Mouse (Mus musculus) left cerebral cortex, postnatal 36 days (tissue): ENCODE results near the gene Mphosph10. TPM values are rescaled to one million over a fixed set of nuclear protein-coding genes. Genes with fewer than 3 reads are reported as not detected.

Source experiments
- DNase-seq, 2 experiments: peaks; one replicate each; pipeline ENCODE4 v3.0.0; 2021 to 2022; ENCODE audit warnings: low spot score in 2 of 2, mixed read lengths in 1 of 2
- intact Hi-C: fragments of 180-260 bp; cut with DNase I; formaldehyde crosslinking; loops from one replicate; pipeline ENCODE4 v1.15.1; 2025
- total RNA-seq, 2 experiments: library from RNA; stranded (reverse); gene quantifications; 2 replicates each; pipeline ENCODE4 v1.2.3; 2021

The Mphosph10 gene
- total RNA-seq, result 10 to 100 TPM; 16.1 to 19.6 TPM

- intact Hi-C loops, result loop anchor here (5.0 to 10.0 kb wide), 3 partner anchors 113 to 350 kb away; partner anchors contain the start of gene Apba2
- DNase-seq, result peak; percentile 92 to 93
Observed at GRCm38 (mm10) chr7:64392122-64392818, at the start of gene Mphosph10, which contains the start of gene Mcee. TSS of gene Mphosph10 (minus strand) at chr7:64392268. TSS of gene Mcee (plus strand) at chr7:64392607.

- intact Hi-C loops, result no loop called here
- no peak for DNase-seq
Observed at GRCm38 (mm10) chr7:64440519-64440918, 48.5 kb upstream of the Mphosph10 start.

GRCm38 (mm10) chr7:64439595-64440518 is 47.8 kb upstream of the Mphosph10 start:
- intact Hi-C loops, result loop anchor here (10.0 kb wide), 1 partner anchor 55 kb away; no protein-coding TSS in a partner anchor
- no peak for DNase-seq

GRCm38 (mm10) chr7:64424861-64425260 is 32.8 kb upstream of the Mphosph10 start:
- intact Hi-C loops, result no loop called here
- no peak for DNase-seq

GRCm38 (mm10) chr7:64403989-64404388 is 11.9 kb upstream of the Mphosph10 start:
- intact Hi-C loops, result no loop called here
- no peak for DNase-seq

- intact Hi-C loops, result no loop called here
- no peak for DNase-seq
Observed at GRCm38 (mm10) chr7:64402452-64402851, 10.4 kb upstream of the Mphosph10 start.

GRCm38 (mm10) chr7:64400725-64401124 is 8.7 kb upstream of the Mphosph10 start:
- intact Hi-C loops, result no loop called here

GRCm38 (mm10) chr7:64392819-64393151 is 717 bp upstream of the Mphosph10 start:
- intact Hi-C loops, result loop anchor here (5.0 to 10.0 kb wide), 3 partner anchors 112 to 350 kb away; partner anchors contain the start of gene Apba2

More at GRCm38 (mm10) chr7:64400725-64401124, 8.7 kb upstream of the Mphosph10 start:
- no peak for DNase-seq

GRCm38 (mm10) chr7:64391479-64391878 is 589 bp downstream of the Mphosph10 start:
- no peak for DNase-seq
- intact Hi-C loops, result loop anchor here (5.0 to 10.0 kb wide), 3 partner anchors 113 to 351 kb away; partner anchors contain the start of gene Apba2

More at GRCm38 (mm10) chr7:64392819-64393151, 717 bp upstream of the Mphosph10 start:
- no peak for DNase-seq

GRCm38 (mm10) chr7:64373830-64374562 is 18.1 kb downstream of the Mphosph10 start, which contains the start of gene Fan1:
TSS of gene Fan1 (minus strand) at chr7:64374095.
- intact Hi-C loops, result no loop called here
- DNase-seq, result peak; percentile 87 to 90

GRCm38 (mm10) chr7:64373147-64373829 is 18.8 kb downstream of the Mphosph10 start:
- intact Hi-C loops, result no loop called here

GRCm38 (mm10) chr7:64371940-64372878 is 19.9 kb downstream of the Mphosph10 start:
- no peak for DNase-seq
- intact Hi-C loops, result no loop called here

More at GRCm38 (mm10) chr7:64373147-64373829, 18.8 kb downstream of the Mphosph10 start:
- DNase-seq, result no peak

GRCm38 (mm10) chr7:64369841-64370240 is 22.2 kb downstream of the Mphosph10 start:
- no peak for DNase-seq
- intact Hi-C loops, result no loop called here

- intact Hi-C loops, result no loop called here
- DNase-seq, result no peak
Observed at GRCm38 (mm10) chr7:64365863-64366262, 26.2 kb downstream of the Mphosph10 start.

GRCm38 (mm10) chr7:64360586-64360945 is 31.5 kb downstream of the Mphosph10 start:
- peak in 1 of 2 experiments; percentile 40 for DNase-seq
- intact Hi-C loops, result no loop called here

- intact Hi-C loops, result no loop called here
- no peak for DNase-seq
Observed at GRCm38 (mm10) chr7:64359943-64360585, 32.0 kb downstream of the Mphosph10 start.

- DNase-seq, result no peak
- intact Hi-C loops, result no loop called here
Observed at GRCm38 (mm10) chr7:64358666-64359065, 33.4 kb downstream of the Mphosph10 start.
